Mouse (Mus musculus) urinary bladder, adult 2 months (tissue): Measurements from ENCODE around the gene Prss36. TPM values are rescaled to one million over a fixed set of nuclear protein-coding genes. Genes with fewer than 3 reads are reported as not detected.
"Not testable (repeated sequence)": the region's sequence is repeated elsewhere in the genome, so short reads cannot be mapped to it uniquely, and the experiment has no call there.

ENCODE experiments used
- DNase-seq: peaks from one replicate; pipeline ENCODE4 v3.0.0; 2022; ENCODE audit warnings: low spot score
- polyA plus RNA-seq: library from polyadenylated mRNA; depleted of rRNA; stranded (reverse); fragments of >200 nt; gene quantifications from 2 replicates; pipeline ENCODE4 v1.2.3, GENCODE M21; 2012; rRNA removed

Prss36 gene
- polyA plus RNA-seq: 10.2 and 13.5 TPM in 2 replicates

- DNase-seq: no peak
Measured at GRCm38 (mm10) chr7:127946470-127947023, at the start of gene Prss36. Gene Prss36 (minus strand): TSS chr7:127946725.

GRCm38 (mm10) chr7:127993341-127993977 is 46.9 kb upstream of the Prss36 start, which contains the start of gene Pycard:
Gene Pycard (minus strand): TSS chr7:127993867.
- peak; percentile 45 for DNase-seq

DNA sequence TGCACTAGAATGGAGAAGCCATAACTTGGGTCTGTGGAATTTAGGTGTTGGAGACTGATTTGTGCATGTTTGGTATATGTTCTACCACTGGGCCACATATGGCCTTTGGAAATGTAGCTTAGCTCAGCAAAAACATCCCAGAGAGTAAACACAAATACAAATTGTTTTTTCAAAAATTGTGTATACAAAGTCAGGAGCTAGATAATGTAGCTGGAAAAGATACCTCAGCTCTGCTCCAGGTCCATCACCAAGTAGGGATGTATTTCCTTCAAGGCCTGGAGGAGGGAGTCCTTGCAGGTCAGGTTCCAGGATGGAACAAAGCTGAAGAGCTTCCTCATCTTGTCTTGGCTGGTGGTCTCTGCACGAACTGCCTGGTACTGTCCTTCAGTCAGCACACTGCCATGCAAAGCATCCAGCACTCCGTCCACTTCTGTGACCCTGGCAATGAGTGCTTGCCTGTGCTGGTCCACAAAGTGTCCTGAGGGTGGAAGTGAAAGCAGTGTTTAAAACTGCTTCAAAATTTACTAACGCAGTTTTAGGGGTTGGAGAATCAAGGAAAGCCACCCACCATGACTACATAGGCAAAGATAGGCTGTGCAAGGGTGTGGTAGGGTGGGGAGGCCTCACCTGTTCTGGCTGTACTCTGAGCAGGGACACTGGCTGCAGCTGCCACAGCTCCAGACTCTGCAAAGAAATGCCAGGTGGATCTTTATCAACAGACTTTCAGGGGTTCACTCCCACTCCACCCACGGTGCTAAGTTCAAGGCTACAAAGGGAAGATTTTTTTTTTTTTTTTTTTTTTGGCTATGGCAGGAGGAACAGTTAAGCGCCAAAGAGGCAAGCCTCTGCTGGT is 46.2 kb upstream of the Prss36 start:
- no peak for DNase-seq

DNA sequence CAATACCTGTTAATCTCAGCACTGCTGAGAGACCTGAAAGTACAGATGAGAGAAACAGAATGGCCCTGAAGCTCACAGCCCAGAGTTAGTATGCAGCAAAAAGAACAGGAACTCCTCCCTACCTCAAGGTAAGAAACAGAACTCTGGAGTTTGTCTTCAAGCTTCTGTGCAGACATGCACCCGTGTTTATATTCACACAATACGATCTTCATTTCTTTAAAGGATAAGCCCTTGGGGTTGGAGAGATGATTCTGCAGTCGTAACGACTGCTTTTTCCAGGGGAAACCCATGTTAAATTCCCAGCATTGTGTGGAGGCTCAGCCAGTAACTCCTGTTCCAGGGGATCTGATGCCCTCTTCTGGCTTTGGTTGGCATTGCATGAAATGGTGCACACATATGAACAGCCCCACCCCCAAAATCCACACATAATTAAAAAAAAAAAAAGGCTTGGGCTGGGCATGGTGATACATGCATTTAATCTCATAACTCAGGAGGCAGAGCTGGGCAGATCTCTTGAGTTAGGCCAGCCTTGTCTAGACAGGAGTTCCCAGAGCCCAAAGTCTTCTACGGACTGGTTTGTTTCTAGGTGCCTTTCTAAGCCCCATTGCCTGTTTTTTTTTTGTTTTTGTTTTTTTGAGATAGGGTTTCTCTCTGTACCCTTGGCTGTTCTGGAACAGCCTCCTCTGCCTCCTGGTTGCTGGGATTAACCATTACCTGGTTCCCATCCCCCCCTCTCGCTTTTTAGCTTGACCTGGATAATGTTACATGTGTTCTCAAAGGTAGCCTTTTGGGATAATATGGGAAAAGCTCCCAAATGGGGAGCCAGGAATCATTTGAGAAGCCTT is 45.3 kb upstream of the Prss36 start:
- DNase-seq: no peak

- no peak for DNase-seq
Measured at GRCm38 (mm10) chr7:127988904-127989303, 42.4 kb upstream of the Prss36 start.

GRCm38 (mm10) chr7:127980606-127981005 is 34.1 kb upstream of the Prss36 start:
- DNase-seq: no peak

- no peak for DNase-seq
Measured at GRCm38 (mm10) chr7:127978856-127979255, 32.3 kb upstream of the Prss36 start.

GRCm38 (mm10) chr7:127974413-127974930 is 27.9 kb upstream of the Prss36 start:
- DNase-seq: no peak

DNA sequence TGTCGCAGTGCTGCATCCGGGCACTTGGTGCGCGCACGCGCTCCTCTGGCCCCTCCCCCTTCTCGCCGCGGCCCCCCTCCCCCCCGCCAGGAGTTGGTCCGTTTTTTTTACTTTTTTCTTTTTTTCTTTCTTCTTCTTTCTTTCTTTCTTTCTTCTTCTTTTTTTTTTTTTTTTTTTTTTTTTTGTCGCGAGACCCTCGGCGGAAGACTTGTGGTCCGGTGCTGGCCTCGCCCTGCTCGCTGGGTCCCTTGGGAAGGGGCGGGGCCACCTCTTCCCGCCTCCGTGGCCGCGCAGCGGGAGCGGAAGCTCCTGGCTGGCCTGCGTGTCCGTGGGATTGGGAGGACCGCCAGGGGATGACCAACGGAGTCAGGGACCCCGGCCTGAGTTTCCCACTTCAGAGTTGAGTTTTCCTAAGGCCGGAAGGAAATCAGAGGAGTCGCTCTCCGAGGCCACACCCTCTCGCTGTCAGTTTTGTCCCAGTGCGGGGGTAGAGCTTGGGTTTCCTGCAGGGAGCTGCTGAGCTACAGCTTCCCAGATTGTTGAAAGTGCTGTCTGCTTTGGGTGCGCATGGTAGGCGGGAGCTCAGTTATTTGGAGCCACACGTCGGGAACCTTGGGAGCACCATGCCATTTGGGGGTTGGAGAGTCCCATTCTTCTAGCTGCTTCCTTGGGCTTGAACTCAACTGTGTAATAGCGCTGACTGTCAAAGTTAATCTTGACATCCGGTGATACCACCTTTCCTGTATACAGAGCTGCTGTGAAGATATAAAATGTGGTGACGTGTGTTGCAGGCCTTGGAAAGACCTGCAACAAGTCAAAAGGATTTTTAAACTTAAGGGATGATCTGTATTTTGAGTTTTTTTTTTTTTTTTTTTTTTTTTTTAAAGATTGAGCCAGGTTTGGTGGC is 21.6 kb upstream of the Prss36 start:
- DNase-seq: peak; percentile 66

GRCm38 (mm10) chr7:127967004-127967921 is 20.7 kb upstream of the Prss36 start, which contains the start of gene Fus:
Gene Fus (plus strand): TSS chr7:127967457.
- DNase-seq: peak; percentile 100

DNA sequence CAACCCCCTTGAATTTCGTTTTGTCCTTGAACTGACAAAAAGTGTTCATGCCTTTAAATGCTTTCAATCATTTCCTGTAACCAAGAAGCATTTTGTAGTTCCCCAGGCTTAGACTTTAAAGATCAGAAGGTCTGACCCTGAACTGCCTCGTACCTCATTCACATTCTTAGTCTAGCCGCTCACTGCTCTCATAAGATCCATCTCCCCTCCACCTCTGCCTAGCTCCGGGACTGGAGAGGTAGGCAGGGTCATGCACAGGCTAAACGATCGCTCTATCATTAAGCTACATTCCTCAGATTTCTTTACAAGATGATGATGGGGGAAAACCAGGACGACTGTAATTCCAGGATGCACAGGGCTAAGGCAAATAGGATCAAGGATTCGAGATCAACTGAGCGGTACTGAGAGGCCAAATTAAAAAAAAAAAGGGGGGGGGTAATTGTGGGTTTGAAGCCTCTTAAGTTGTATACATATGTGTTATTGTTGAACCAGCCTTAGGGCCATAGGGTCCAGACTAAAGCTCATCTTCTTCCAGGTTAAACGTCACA is 19.9 kb upstream of the Prss36 start:
- no peak for DNase-seq

- DNase-seq: no peak
Measured at GRCm38 (mm10) chr7:127959364-127959763, 12.8 kb upstream of the Prss36 start.

DNA sequence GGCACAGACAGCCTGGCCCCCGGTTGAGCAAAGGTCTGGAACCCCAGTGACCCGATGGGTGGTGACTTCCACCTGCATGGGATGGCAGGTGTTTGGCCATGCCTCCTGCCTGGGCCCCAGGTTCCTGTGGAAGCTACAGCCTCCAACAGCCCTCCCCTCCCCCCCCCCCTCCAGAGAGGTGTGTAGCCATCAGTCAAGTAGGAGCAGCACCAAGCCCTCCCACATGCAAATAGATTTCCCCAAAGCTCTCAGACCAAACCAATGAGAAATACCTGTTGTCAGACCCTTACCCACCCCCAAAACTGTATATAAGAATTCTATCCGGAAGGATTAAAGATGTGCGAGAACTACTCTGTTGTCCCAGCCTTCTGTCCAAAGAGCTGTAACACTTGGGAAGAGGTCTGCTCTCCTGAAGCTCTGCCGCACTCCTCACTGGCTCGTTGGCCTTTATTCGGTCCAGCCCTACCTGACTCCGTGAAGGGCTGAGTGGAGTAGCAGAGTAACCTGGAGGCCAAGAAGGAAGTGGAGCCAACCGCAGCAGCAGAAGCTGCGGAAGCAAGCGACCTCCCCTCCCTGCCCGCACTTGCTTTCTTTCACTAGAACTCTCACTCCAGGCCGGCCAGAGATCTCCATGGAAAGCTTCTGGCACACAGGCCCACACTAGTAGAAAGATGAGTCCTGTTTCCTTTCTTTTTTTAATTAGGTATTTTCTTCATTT is 6.5 kb upstream of the Prss36 start:
- DNase-seq: no peak

- no peak for DNase-seq
Measured at GRCm38 (mm10) chr7:127944614-127945013, 1.9 kb downstream of the Prss36 start.

DNA sequence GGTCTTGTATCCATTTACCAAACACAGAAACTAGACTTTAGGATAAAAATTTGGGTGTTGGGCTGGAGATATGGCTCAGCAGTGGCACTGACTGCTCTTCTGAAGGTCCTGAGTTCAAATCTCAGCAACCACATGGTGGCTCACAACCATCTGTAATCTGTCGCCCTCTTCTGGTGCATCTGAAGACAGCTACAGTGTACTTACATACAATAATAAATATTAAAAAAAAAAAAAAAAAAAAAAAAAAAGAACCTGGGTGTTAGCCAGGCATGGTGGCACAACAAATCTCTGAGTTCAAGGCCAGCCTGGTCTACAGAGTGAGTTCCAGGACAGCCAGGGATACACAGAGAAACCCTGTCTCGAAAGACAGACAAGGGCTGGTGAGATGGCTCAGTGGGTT is 4.4 kb downstream of the Prss36 start:
- DNase-seq: not testable (repeated sequence)

DNA sequence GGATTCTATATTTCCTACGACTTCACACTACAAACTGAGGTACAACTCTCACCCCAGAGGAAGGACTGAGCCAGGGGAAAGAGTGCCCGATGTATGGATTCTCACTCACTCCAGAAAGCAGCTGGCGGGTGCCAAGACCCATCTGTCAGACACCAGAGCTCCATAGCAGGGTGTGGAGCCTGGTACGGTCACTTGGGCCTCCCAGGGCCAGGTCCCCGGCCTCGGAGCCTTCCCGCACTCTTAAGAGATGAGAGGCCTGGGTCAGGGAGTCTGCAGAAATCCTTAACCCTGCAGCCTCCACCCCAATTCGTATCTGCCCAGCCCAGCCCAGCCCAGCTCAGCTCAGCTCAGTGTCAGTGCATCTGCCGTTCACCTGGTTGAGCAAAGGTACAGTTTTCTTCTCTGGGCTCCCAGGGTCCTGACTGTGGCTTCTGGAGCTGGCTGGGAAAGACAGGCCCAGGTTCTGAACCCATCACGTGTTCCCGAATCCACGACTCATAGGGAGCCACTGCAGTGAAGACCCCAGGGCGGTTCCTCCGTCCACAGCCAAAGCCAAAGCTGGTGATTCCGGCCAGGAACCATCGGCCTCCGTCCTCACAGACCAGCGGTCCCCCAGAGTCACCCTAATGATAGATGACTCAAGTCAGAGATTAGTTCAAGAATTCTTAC is 10.2 kb downstream of the Prss36 start:
- DNase-seq: no peak

- DNase-seq: no peak
Measured at GRCm38 (mm10) chr7:127935748-127936159, 10.8 kb downstream of the Prss36 start.
